Mouse (Mus musculus) midbrain, postnatal 0 days (tissue): ENCODE data around the gene Nap1l4. TPM values are rescaled to one million over a fixed set of nuclear protein-coding genes. Genes with fewer than 3 reads are reported as not detected.
A peak's percentile ranks its signal among the peaks of the same experiment; 100 is the strongest.

Source experiments
- ATAC-seq: fragments of 200-750 bp; cut with Nextera tagmentation; 2 replicates; pipeline ENCODE4 v1.8.0; 2017; ENCODE audit warnings: moderate number of reproducible peaks, mild to moderate bottlenecking, moderate TSS enrichment, moderate library complexity; ENCODE audit not compliant: low FRiP score
- DNase-seq: peaks from one replicate; pipeline ENCODE4 v3.0.0-alpha.2; 2015; ENCODE audit warnings: low spot score
- H3K27ac ChIP-seq: fragments of 300-500 bp; sonication (generic); 2 replicates; pipeline ENCODE4 v1.5.1; 2014; ENCODE audit warnings: low read depth, mild to moderate bottlenecking, low read length, mixed read lengths
- H3K27me3 ChIP-seq: fragments of 300-500 bp; sonication (generic); 2 replicates; pipeline ENCODE4 v1.6.1; 2014; ENCODE audit warnings: low read length, control low read depth, mixed read lengths; ENCODE audit not compliant: insufficient read depth
- H3K36me3 ChIP-seq: fragments of 300-500 bp; sonication (generic); 2 replicates; pipeline ENCODE4 v1.6.1; 2014; ENCODE audit warnings: low read length, control low read depth, mixed read lengths; ENCODE audit not compliant: insufficient read depth
- H3K4me1 ChIP-seq: fragments of 300-500 bp; sonication (generic); 2 replicates; pipeline ENCODE4 v1.6.1; 2014; ENCODE audit warnings: mild to moderate bottlenecking, control low read depth, antibody characterized with exemption, low read length, mixed read lengths; ENCODE audit not compliant: insufficient read depth
- H3K4me2 ChIP-seq: fragments of 300-500 bp; sonication (generic); 2 replicates; pipeline ENCODE4 v1.6.1; 2014; ENCODE audit warnings: low read depth, mild to moderate bottlenecking, low read length, mixed read lengths; ENCODE audit not compliant: poor library complexity, severe bottlenecking
- H3K4me3 ChIP-seq: fragments of 300-500 bp; sonication (generic); 2 replicates; pipeline ENCODE4 v1.5.1; 2014; ENCODE audit warnings: low read depth, mild to moderate bottlenecking, low read length, moderate library complexity
- H3K9ac ChIP-seq: fragments of 300-500 bp; sonication (generic); replicated peaks from 2 replicates; pipeline ENCODE4 v1.6.1; 2014; ENCODE audit warnings: mild to moderate bottlenecking, low read length, moderate library complexity, mixed read lengths; ENCODE audit not compliant: poor library complexity, severe bottlenecking
- H3K9me3 ChIP-seq: fragments of 300-500 bp; sonication (generic); 2 replicates; pipeline ENCODE4 v1.6.1; 2016; ENCODE audit warnings: low read length, control low read depth
- CTCF ChIP-seq: IDR thresholded peaks from 2 replicates; pipeline ENCODE4 v1.5.1; 2016; ENCODE audit warnings: antibody characterized with exemption, mild to moderate bottlenecking
- WGBS: fragments of 180-500 bp; shearing (Covaris S2); extraction: QIAGEN DNeasy Blood & Tissue Kit; methylation state at CpG from one replicate; pipeline ENCODE4 v1.1.7; 2014; 5-methylcytosine and 5-hydroxymethylcytosine counted together
- polyA plus RNA-seq: library from polyadenylated mRNA; unstranded; fragments of >200 nt; fragmentation: Nextera tagmentation; extraction: Ambion mirVana; gene quantifications from 2 replicates; pipeline ENCODE4 v1.2.1, GENCODE M21; 2015
- total RNA-seq: library from RNA; depleted of rRNA; stranded (reverse); fragments of >200 nt; gene quantifications from 2 replicates; pipeline ENCODE4 v1.2.3, GENCODE M21; 2014

Nap1l4 gene
- total and polyA plus RNA-seq, 2 experiments from 2014 or later: 138 to 263 TPM

- no peak overlapping the region for H3K4me3 ChIP-seq
- H3K36me3 ChIP-seq: peaks cover 52% of the 10 kb centered on the region
- ATAC-seq (no peak), DNase-seq (no peak)
- no peaks in the 10 kb centered on the region for H3K4me1 ChIP-seq
- 94% methylated on average over 10 of the region's 10 CpGs for WGBS
- H3K27ac ChIP-seq: no peak overlapping the region
- H3K9me3 ChIP-seq: no peaks in the 10 kb centered on the region
- no peak overlapping the region for H3K4me2 ChIP-seq
- no peak overlapping the region for H3K9ac ChIP-seq
- H3K27me3 ChIP-seq: no peaks in the 10 kb centered on the region
- no peak for TF ChIP-seq CTCF
These were observed 35.0 kb downstream of the Nap1l4 start for GRCm38 (mm10) chr7:143513763-143514415.

- DNase-seq (no peak), ATAC-seq (no peak)
- Histone ChIP-seq H3K27ac (no peak overlapping the region), H3K9ac (no peak overlapping the region), H3K4me1 (no peaks in the 10 kb centered on the region), H3K9me3 (no peaks in the 10 kb centered on the region), H3K4me3 (no peak overlapping the region), H3K36me3 (peaks cover 28% of the 10 kb centered on the region), H3K4me2 (no peak overlapping the region), H3K27me3 (no peaks in the 10 kb centered on the region)
- TF ChIP-seq CTCF: no peak
These were observed 37.6 kb downstream of the Nap1l4 start for GRCm38 (mm10) chr7:143511335-143511712.

GRCm38 (mm10) chr7:143510593-143511334 is 38.1 kb downstream of the Nap1l4 start:
- Histone ChIP-seq H3K4me2 (no peak overlapping the region), H3K4me3 (no peak overlapping the region), H3K36me3 (peaks cover 27% of the 10 kb centered on the region), H3K4me1 (no peaks in the 10 kb centered on the region), H3K9me3 (no peaks in the 10 kb centered on the region), H3K9ac (no peak overlapping the region), H3K27me3 (no peaks in the 10 kb centered on the region), H3K27ac (no peak overlapping the region)
- DNase-seq (no peak), ATAC-seq (no peak)
- 0 out of 2 replicates have a peak, but pooled peaks have one; percentile 9 for TF ChIP-seq CTCF
- WGBS: 88% methylated on average over 3 of the region's 3 CpGs

GRCm38 (mm10) chr7:143509566-143509965 is 39.3 kb downstream of the Nap1l4 start:
- DNase-seq (no peak), ATAC-seq (no peak)
- Histone ChIP-seq H3K4me3 (no peak overlapping the region), H3K9me3 (no peaks in the 10 kb centered on the region), H3K4me1 (no peaks in the 10 kb centered on the region), H3K4me2 (no peak overlapping the region), H3K27me3 (peaks cover 7% of the 10 kb centered on the region; the same call in 1 of the 2 replicates), H3K36me3 (peaks cover 15% of the 10 kb centered on the region), H3K9ac (no peak overlapping the region), H3K27ac (no peak overlapping the region)
- no peak for TF ChIP-seq CTCF
- 90% methylated on average over 1 of the region's 1 CpGs for WGBS

GRCm38 (mm10) chr7:143506675-143507074 is 42.2 kb downstream of the Nap1l4 start:
- Histone ChIP-seq H3K4me3 (no peak overlapping the region), H3K27me3 (peaks cover 27% of the 10 kb centered on the region), H3K9ac (no peak overlapping the region), H3K4me1 (no peaks in the 10 kb centered on the region), H3K36me3 (no peaks in the 10 kb centered on the region; the same call in 1 of the 2 replicates), H3K4me2 (no peak overlapping the region), H3K27ac (no peak overlapping the region), H3K9me3 (no peaks in the 10 kb centered on the region)
- ATAC-seq (no peak), DNase-seq (peak; percentile 62)
- peak; percentile 83 for TF ChIP-seq CTCF
- 30% methylated on average over 7 of the region's 7 CpGs for WGBS

GRCm38 (mm10) chr7:143506271-143506670 is 42.6 kb downstream of the Nap1l4 start:
- Histone ChIP-seq H3K27ac (no peak overlapping the region), H3K9me3 (no peaks in the 10 kb centered on the region), H3K36me3 (no peaks in the 10 kb centered on the region; the same call in 1 of the 2 replicates), H3K4me1 (no peaks in the 10 kb centered on the region), H3K4me2 (no peak overlapping the region), H3K27me3 (peaks cover 30% of the 10 kb centered on the region), H3K4me3 (no peak overlapping the region), H3K9ac (no peak overlapping the region)
- ATAC-seq (no peak), DNase-seq (no peak)
- 66% methylated on average over 7 of the region's 7 CpGs for WGBS
- no peak for TF ChIP-seq CTCF
